12 mouse cellular contexts compared by ENCODE assay signal in the genomic region with DNA sequence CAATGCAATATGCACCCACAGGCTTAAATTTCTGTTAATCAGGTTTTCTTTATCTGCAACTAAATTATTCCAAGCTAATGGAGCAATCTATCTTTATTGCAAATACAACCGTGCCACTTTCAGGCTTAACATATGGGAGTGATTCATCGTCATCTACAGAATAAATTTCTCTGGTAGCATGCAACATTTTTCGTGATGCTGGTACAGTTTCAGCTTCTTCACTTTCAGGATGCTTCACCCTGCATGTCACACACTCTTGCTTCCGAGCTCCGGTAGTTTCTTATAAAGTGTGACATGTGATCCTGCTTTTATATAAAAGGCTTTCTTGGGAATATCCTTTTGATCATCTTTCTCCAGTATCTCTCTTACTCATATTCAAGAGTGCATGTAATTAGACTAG.
"Had no signal": no experiment of that assay in that cellular context is flagged by ENCODE, and none has a peak within 500 bp of the region (broad histone marks: within the 10 kb centered on the region; RNA-seq: fewer than 3 reads in every experiment).

No protein-coding gene starts in this region.

- DNase-seq: gastrocnemius, postnatal 14 days; gastrocnemius, postnatal 36 days; kidney, adult 11 months; kidney, adult 2 months; kidney, adult 9 months; kidney, postnatal 25 days; kidney, postnatal 4 days; liver; liver, embryonic 13.5 days; liver, postnatal 0 days had no signal

- ATAC-seq: hindbrain, postnatal 0 days; intestine, embryonic 16.5 days; liver, postnatal 0 days had no signal
